Mouse (Mus musculus): ENCODE measurements around the gene Arl6ip1.

Arl6ip1 gene

DNA sequence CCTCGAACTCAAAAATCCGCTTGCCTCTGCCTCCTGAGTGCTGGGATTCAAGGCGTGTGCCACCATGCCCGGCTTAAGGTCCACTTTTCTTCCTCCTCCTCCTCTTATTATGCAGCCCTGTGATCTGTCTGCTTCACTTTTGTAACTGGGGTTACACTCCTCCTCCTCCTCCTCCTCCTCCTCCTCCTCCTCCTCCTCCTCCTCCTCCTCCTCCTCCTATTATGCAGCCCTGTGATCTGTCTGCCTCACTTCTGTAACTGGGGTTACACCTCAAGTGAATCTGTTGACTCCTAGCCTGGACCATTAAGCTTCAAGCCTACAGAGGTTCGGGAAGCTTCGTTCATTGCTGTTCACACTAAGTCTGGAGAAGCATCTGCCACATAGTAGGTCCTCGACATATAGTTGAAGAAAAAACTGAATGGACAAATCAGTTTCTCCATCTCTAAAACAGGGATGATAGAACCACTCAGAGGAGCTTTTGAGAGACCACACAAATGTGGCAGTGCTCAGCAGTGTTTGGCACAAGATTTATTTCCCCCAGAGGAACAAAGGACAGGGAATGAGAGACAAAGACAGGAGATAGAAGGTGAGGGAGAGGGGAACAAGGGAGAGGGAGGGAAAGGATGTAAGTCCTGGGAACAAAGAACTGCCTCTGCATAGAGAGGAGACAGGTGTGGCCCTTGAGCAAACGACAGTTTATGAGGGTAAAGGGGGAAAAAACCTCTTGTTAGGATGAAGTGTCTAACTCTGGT is 12.5 kb downstream of the Arl6ip1 start:
- DNase-seq (ENCODE audit: low spot score): no peak

DNA sequence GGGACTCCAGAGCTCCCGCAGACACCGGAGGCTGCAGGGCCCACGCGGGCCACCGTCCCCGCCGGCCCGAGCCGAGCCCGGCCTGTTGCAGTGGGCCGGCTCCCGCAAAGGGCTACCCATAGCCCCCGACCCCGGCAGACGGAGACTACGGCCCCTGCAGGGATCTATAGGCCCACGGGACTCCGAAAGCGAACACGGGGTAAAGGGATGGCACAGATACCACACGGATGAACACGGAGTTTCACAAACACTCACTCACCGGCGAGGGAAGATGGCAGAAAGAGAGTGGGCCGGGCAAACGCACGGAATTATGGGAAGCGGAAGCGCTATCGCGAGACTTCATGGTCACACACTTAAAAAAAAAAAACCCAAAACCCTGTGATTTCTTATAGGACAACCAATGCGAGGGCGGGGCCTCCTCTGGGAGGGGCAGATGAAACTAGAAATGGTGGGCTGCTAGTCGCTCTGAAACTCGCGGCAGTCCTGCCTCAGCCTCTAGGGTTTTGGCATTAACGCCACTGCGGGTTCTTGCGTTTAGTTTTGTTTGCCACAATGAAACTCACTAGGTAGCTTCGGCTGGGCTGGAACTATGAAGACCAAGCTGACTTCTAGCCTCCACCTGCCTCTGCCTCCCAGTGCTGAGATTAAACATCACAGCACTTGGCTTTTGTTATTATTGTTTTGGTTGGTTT is 13.4 kb downstream of the Arl6ip1 start, which contains the start of gene Rps15a:
TSS of gene Rps15a (minus strand) at position 312 of the 692 bp plus-strand sequence.
- DNase-seq (ENCODE audit: low spot score): peak; percentile 94

DNA sequence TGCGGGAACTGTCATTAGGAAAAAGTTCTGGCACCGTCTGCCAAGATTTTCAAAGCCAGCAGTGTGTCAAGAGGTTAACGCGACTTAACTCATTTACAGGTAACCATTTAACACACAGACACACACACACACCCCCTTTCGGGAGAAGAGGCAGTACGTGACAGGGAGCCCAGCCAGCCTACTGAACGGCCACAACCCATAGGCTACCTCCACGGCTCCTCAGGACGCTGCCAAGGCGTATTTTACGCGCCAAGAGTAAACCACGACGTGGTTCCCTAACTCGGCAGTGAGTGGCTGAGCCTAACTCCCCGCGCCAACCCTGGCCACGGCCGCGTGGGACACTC is 14.0 kb downstream of the Arl6ip1 start:
- peak; percentile 46 for DNase-seq (ENCODE audit: low spot score)

DNA sequence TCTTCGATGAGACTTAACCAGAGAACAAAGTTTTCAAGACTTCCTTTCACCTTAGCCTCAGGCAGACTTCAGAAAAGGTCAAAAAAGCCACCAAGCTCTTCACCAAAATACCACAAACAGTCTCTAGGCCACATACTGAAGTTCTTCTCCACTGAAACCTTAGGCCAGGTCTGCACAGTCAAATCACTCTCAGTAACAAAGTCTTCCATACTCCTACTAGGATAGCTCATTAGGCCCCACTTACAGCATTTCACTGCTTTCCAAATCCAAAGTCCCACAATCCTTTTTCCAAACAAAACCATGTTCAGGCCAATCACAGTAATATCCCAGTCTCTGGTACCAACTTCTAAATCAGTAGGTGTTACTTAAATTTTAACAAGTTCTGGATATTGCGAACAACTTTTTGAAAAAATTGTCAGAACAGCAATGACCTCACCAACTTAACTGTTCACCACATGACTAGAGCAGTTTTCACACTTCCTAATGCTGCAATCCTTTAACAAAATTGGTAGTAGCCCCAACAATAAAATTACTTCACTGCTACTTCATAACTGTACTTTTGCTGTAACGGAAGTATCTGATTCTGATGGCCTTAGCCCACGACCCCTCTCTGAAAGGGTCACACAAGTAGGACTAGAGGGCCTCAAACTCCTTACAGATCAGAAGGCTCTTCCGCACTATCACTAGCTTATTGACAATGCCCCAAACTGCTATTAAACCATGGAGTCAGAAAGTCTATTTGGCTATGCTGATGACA is 15.7 kb downstream of the Arl6ip1 start:
- no peak for DNase-seq (ENCODE audit: low spot score)

DNA sequence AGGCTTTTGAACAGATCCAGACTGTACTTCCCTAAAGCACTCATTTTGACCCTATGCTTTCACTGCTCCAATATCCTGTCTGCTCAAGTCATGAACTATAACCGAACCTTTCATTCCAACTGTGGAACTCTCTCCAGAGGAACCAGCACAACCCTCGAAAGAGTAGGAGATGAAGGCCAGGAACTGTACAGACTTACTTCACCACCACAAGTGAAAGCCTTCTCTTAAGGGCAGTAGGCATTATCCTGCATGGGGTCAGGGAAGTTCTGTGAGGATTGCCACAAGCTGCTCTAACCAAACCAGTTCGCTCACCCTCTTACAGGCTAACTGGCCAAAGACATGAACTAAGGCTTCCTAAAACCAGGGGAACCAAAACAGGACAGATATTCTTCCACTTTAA is 18.3 kb downstream of the Arl6ip1 start:
- DNase-seq (ENCODE audit: low spot score): no peak

DNA sequence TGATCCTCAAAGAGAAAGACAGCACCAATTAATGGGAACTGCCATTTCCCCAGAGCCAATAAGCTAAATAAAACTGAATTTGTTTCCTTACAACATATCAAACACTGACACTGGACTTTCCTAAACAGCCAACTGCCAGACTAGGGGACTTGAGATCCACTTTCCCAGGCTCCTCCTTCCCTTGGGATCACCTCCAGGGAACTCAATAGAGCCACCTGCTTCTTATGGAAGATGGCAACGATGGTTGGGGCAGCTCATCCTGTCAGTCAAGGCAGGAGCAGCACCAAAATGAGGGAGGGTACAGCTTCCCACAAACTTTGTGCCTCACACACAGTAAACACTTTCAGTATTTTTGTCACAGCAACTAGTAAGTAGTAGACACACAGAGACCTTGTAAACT is 21.8 kb downstream of the Arl6ip1 start:
- no peak for DNase-seq (ENCODE audit: low spot score)

DNA sequence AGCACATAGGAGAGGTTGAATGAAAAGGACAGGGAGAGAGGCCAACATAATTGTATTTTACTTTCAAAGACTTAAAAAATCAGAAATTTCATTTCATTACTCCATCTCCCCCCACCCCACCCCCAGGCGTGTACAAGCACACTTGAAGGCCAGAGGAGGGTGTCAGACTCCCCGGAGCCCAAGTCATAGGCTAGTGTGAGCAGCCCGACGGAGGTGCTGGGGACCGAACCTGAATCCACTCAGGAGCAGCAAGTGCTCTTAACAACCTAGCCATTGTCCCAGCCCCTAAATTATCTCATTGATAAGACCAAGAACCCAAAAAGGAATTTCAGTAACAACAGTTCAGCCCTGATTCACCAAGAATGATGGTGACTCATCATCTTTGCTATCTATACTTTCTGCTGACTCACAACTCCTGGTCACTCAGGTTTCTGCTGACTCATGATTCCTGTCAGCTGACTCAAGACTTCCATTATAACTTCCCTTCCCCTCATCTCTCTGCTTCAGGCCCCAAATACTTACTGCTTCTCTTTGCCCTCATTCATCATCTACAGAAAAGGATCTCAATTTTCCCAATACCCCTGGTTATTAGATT is 24.9 kb downstream of the Arl6ip1 start:
- peak; percentile 37 for DNase-seq (ENCODE audit: low spot score)

DNA sequence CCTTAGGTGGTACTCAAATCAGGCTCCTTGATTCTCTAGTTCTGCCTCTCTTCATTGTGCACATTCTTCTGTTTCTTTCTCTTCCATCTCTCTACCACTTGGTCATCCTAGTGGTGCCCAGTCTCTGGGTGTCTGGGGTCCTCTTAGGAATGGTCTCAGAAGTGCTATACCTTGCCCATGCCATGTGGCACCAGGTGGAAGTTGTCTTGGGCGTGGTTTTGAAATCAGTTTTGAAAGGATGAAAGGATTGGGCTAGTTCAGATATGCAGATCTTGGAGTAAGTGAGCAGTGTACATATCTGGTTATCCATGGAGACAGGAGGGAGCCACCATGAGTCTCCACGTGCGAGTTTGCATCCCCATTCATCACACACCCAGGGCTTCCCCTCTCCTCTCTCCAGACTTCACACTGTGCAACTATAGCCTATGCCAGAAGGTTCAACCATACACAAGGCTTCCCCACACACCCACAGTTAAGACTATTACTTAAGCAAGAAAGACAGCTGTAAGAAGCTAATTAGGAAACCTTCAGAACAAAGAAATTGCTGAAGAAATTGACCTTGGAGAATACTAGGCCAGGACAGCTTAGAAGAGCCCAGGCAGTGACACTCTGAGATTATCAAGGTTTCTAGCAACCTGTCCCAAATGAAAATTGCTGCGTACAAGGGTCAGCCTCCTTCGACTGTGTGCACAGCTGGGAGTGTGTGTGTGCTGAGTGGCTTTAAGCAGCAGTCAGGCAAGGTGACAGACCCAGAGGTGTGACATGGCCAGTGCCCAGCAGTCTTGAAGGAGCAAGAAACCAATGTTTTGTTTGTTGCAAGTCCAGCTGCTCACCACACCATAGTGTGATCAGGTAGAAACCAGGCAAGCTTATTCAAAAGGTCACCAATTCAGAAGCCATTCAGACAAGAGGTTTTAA is 25.7 kb downstream of the Arl6ip1 start:
- DNase-seq (ENCODE audit: low spot score): no peak

DNA sequence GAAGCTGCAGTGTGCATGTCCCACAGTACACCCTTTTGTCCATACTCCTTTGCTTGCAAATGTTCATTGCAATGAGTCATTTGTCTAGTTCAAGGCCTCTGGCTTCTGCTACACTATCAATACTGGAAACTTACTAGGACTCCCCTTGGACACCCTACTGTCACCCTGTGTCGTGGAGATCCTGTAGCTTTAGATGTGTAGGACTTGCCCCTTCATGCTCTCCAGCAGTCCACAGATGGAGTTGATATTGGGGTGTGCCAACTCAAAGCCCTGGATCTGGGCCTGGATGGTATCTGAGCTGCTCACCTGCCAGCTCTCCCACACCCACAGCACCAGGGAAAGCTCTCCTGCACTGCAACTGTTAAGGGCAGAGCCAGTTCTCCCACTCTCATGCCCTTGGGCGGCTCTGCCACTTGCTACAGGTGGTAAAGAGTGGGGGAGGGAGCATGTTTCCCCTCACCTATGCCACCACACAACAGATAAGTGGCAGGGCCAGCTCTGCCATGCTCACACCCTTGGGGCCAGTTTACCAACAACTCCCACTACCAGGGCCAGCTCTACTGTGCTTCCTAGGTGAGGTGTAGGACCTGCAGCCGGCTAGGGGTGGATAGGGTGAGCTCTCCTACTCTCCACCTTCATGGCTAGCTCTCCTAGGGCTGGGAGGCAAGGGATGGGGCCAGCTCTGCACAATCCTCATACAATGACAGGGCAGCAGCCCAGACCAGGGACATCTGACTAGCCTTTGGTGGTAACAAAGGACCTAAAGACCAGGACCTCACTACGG is 26.6 kb downstream of the Arl6ip1 start:
- DNase-seq (ENCODE audit: low spot score): no peak

DNA sequence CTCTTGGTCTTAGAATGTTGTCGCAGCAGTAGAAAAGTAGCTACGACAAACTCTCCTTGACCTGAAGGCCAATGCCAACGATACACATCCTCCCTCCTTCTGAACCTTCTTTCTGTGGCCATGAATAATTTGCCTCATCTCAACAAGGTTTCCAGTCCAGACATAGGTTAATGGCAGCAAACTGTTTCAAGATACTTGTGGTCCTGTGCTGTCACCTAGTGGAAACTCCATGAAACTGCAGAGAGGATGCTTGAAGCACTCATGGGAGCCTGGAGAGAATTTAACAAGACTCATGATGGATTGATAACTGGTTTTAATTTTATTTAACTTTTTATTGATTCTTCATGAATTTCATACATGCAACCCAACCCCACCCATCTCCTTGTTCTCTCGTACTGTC is 27.2 kb downstream of the Arl6ip1 start:
- DNase-seq (ENCODE audit: low spot score): peak; percentile 61

DNA sequence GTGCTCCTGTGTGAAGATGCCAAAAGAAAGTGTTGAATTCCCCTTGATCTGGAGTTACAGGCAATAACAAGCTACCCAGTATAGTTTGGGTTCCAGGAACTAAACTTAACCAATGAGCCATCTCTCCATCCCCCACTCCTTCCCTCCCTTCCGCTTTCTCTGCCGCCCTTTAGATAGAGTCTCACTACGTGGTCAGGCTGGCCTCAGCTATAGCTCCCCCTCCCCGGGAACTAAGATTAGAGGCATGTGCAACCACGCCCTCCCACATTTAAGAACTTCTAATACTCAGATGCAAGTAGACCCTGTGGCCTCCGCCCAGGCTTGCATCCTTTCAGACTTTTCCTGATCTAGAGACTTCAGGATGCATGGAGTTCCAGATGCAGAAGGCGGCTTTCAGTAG is 31.8 kb downstream of the Arl6ip1 start:
- DNase-seq (ENCODE audit: low spot score): no peak

DNA sequence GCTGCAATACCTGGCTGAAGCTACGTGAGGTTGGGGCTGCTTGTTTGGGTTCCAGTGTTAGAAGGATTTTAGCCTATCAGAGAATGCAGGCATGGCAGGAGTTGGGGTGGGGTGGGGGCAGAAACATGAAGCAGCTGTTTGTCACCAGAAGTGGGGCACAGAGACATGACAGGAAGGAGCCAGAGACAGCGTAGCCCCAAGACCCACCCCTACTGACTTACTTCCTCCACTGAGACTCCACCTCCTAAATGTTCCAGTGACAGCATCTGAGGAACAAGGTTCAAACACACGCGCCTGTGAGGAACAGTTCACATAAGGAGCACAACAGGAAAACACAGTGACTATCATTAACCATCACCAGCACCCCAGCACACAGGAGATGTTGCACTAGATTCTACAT is 49.5 kb downstream of the Arl6ip1 start:
- DNase-seq (ENCODE audit: low spot score): no peak

DNA sequence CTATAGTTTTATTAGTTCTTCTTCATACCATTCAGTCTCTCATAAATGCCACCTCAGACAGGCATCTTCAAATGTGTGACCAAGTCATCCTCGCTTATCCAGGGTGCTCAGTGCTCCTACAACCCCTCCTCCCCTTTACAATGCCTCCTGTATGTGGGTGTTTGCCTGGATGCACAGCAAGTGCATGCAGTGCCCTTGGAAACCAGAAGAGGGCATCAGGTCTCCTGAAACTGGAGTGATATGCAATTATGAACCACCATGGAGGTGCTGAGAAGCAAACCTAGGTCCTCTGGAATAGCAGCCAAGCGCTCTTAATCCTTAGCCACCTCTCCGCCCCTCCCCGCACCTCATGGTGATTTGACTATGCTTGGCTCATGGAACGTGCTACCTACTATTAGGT is 50.4 kb downstream of the Arl6ip1 start:
- DNase-seq (ENCODE audit: low spot score): no peak

Measured in adipocyte (in vitro differentiated cells).